Mouse (Mus musculus) G1E (cell line): ENCODE data around the gene Trim28. TPM values are rescaled to one million over a fixed set of nuclear protein-coding genes. Genes with fewer than 3 reads are reported as not detected.

Experiments used
- ATAC-seq: 2 replicates; pipeline ENCODE4 v1.8.0; 2016; ENCODE audit warnings: mild to moderate bottlenecking; ENCODE audit not compliant: insufficient number of reproducible peaks, poor library complexity, low FRiP score, severe bottlenecking; ENCODE audit errors: extremely low read depth
- DNase-seq: peaks from one replicate; pipeline ENCODE4 v3.0.0; 2012; ENCODE audit warnings: low spot score
- H3K27me3 ChIP-seq: 2 replicates; pipeline ENCODE4 v1.6.1; 2012; ENCODE audit warnings: mild to moderate bottlenecking, low read length, inconsistent platforms; ENCODE audit not compliant: insufficient read depth
- H3K36me3 ChIP-seq: replicated peaks from 2 replicates; pipeline ENCODE3; 2012; ENCODE audit warnings: mild to moderate bottlenecking, inconsistent platforms
- H3K4me1 ChIP-seq: 2 replicates; pipeline ENCODE4 v1.6.1; 2012; ENCODE audit warnings: low read depth, low read length, inconsistent platforms, mixed read lengths; ENCODE audit not compliant: insufficient read depth
- H3K4me3 ChIP-seq: 2 replicates; pipeline ENCODE4 v1.5.1; 2012; ENCODE audit warnings: low read depth, mild to moderate bottlenecking, inconsistent platforms, low read length, moderate library complexity, mixed read lengths
- H3K9me3 ChIP-seq: replicated peaks from 2 replicates; pipeline ENCODE4 v1.6.1; 2012; ENCODE audit warnings: inconsistent platforms
- CTCF ChIP-seq: IDR thresholded peaks from 2 replicates; pipeline ENCODE4 v1.5.1; 2012; ENCODE audit warnings: low read depth, low read length, inconsistent platforms, mixed read lengths
- GATA1 ChIP-seq: IDR thresholded peaks from 2 replicates; pipeline ENCODE4 v1.6.1; 2012; ENCODE audit warnings: borderline replicate concordance, low read length, inconsistent platforms, mixed read lengths
- GATA2 ChIP-seq: IDR thresholded peaks from 2 replicates; pipeline ENCODE4 v1.6.1; 2012; ENCODE audit warnings: low read depth, low read length, inconsistent platforms, borderline replicate concordance
- POLR2AphosphoS5 ChIP-seq: IDR thresholded peaks from 2 replicates; pipeline ENCODE4 v1.6.1; 2012; ENCODE audit warnings: low read depth, low read length, inconsistent platforms; ENCODE audit not compliant: insufficient replicate concordance
- TAL1 ChIP-seq: conservative IDR thresholded peaks from 2 replicates; pipeline ENCODE4 v1.6.1; 2012; ENCODE audit warnings: low read depth, low read length, inconsistent platforms, mixed read lengths
- polyA plus RNA-seq: library from polyadenylated mRNA; stranded (reverse); fragments of >175 nt; gene quantifications from 2 replicates; pipeline ENCODE4 v1.2.3, GENCODE M21; 2012
- total RNA-seq, 2 experiments: library from RNA; stranded (forward) in 1 of 2; stranded (reverse) in 1 of 2; fragments of 200-1000 nt in 1 of 2; fragments of >200 nt in 1 of 2; fragmentation: Nextera tagmentation in 1 of 2; gene quantifications; 2 replicates each; pipeline ENCODE4 v1.2.3; 2014 to 2017

The Trim28 gene
- total and polyA plus RNA-seq, 3 experiments, result 221 to 506 (median 324) TPM

- peaks cover 30% of the 10 kb centered on the region for H3K36me3 ChIP-seq
- H3K4me3 ChIP-seq, result peak overlapping the region; percentile 70; the same call in 1 of the 2 replicates
- H3K4me1 ChIP-seq, result peaks cover 41% of the 10 kb centered on the region
- H3K27me3 ChIP-seq, result peaks cover 4% of the 10 kb centered on the region
- H3K9me3 ChIP-seq, result no peaks in the 10 kb centered on the region
- ATAC-seq (peak; percentile 68), DNase-seq (peak; percentile 83)
- TF ChIP-seq GATA2 (no peak), GATA1 (no peak), CTCF (no peak), POLR2AphosphoS5 (no peak), TAL1 (no peak)
These were observed 24.0 kb downstream of the Trim28 start for GRCm38 (mm10) chr7:13022773-13023535.

- Histone ChIP-seq H3K4me1 (peaks cover 52% of the 10 kb centered on the region), H3K27me3 (no peaks in the 10 kb centered on the region), H3K36me3 (peaks cover 41% of the 10 kb centered on the region), H3K9me3 (no peaks in the 10 kb centered on the region), H3K4me3 (peak overlapping the region; percentile 90)
- ATAC-seq (peak; percentile 72), DNase-seq (peak; percentile 90)
- no peak for TF ChIP-seq GATA1
- TF ChIP-seq CTCF, result no peak
- no peak for TF ChIP-seq TAL1
- no peak for TF ChIP-seq POLR2AphosphoS5
- no peak for TF ChIP-seq GATA2
These were observed 25.2 kb downstream of the Trim28 start for GRCm38 (mm10) chr7:13023928-13024731.

- H3K27me3 ChIP-seq, result no peaks in the 10 kb centered on the region
- H3K36me3 ChIP-seq, result peaks cover 48% of the 10 kb centered on the region
- DNase-seq, result peak; percentile 83
- peak; percentile 42 for ATAC-seq
- peaks cover 58% of the 10 kb centered on the region for H3K4me1 ChIP-seq
- H3K4me3 ChIP-seq, result peak overlapping the region; percentile 90
- no peaks in the 10 kb centered on the region for H3K9me3 ChIP-seq
- TF ChIP-seq GATA1, result no peak
- no peak for TF ChIP-seq TAL1
These were observed 25.9 kb downstream of the Trim28 start for GRCm38 (mm10) chr7:13024805-13025204.

DNA sequence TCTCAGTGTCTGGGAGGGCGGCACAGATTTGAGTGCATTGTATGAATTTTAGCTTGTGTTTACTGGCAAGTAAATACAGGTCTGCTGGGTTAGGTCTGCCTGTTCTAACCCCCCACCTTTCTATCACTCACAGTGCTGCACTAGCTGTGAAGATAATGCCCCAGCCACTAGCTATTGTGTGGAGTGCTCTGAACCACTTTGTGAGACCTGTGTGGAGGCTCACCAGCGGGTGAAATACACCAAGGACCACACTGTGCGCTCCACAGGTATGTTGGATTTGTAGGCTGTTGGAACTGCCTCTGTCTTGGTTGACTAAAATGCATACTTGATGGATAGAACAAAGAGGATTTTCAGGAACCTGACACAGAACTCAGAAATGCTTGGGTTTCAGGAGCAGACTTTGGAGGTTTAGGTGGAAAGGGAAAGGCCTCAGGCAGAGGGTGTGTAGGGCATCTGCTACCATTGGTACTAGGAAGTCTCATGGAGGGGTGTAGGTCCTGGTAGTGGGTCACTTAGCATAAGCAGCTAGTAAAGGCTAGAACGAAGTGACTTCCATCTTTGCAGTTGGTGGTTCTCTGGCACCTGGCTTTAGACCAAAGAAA, 26.7 kb downstream of the Trim28 start:
- Histone ChIP-seq H3K9me3 (no peaks in the 10 kb centered on the region), H3K4me3 (peak overlapping the region; percentile 90), H3K4me1 (peaks cover 66% of the 10 kb centered on the region), H3K36me3 (peaks cover 56% of the 10 kb centered on the region), H3K27me3 (no peaks in the 10 kb centered on the region)
- no peak for ATAC-seq
- TF ChIP-seq TAL1, result no peak
- no peak for TF ChIP-seq GATA1
- no peak for TF ChIP-seq POLR2AphosphoS5
- no peak for TF ChIP-seq CTCF
- no peak for DNase-seq

DNA sequence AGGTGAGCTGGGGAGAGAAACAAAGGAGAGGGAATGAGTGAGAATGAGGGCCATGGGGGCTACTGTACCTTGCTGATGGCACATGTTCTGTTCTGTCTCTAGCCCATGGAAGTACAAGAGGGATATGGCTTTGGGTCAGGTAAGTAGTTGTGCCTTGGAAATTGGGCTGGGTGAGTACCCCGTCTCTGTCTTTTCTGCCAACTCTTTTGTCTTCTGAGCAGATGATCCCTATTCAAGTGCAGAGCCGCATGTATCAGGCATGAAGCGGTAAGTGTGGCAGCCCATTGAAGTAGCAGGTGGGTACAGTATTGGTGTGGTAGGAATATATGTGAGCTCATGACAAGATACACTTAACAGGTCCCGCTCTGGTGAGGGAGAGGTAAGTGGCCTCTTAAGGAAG, 30.1 kb downstream of the Trim28 start:
- TF ChIP-seq GATA2 (no peak), TAL1 (no peak), CTCF (no peak), POLR2AphosphoS5 (no peak; the same call in 1 of the 2 replicates), GATA1 (no peak)

GRCm38 (mm10) chr7:13031069-13031468, 32.2 kb downstream of the Trim28 start:
- DNase-seq, result no peak
- Histone ChIP-seq H3K9me3 (no peaks in the 10 kb centered on the region), H3K36me3 (peaks cover 97% of the 10 kb centered on the region), H3K27me3 (no peaks in the 10 kb centered on the region), H3K4me3 (no peak overlapping the region), H3K4me1 (peaks cover 85% of the 10 kb centered on the region)
- no peak for ATAC-seq
- TF ChIP-seq GATA1 (no peak), TAL1 (no peak), CTCF (no peak)

More for the DNA sequence above, 30.1 kb downstream of the Trim28 start:
- Histone ChIP-seq H3K9me3 (no peaks in the 10 kb centered on the region), H3K36me3 (peaks cover 90% of the 10 kb centered on the region), H3K27me3 (no peaks in the 10 kb centered on the region), H3K4me1 (peaks cover 75% of the 10 kb centered on the region), H3K4me3 (no peak overlapping the region; the same call in 1 of the 2 replicates)
- DNase-seq, result no peak
- no peak for ATAC-seq
